Mouse (Mus musculus) olfactory bulb, adult 2 months (tissue): ENCODE measurements around the gene Sh3rf1.

Source experiments
- CTCF ChIP-seq: fragments of 200-500 bp; IDR thresholded peaks from 2 replicates; pipeline ENCODE4 v1.5.1; 2012; ENCODE audit warnings: low read depth, mild to moderate bottlenecking, low read length, moderate library complexity; ENCODE audit not compliant: insufficient read depth
- POLR2A ChIP-seq: fragments of 200-500 bp; IDR thresholded peaks from 2 replicates; pipeline ENCODE4 v1.6.1; 2012; ENCODE audit warnings: mild to moderate bottlenecking, low read depth, low read length, moderate library complexity; ENCODE audit not compliant: insufficient read depth

DNA sequence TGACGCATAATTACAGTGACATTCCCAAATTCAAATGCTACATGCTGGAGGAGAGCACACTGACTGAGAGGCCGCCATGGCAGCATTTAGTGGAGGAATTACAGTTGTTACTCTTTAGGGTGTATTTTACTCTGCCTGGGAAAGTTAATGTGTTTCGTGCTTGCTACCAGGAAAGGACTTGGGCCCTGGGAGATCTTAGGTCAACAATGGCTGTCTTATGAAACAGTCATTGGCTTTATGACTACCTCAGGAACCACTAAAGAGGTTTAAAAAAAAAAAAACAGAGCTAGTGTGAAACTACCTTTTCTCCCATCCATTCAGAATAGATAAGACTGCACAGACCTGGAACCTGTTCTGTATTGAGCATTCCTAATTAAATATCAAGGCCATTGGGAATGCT lies 195.8 kb downstream of the Sh3rf1 start:
- TF ChIP-seq CTCF (no peak), POLR2A (no peak)
